Mouse (Mus musculus) left cerebral cortex, postnatal 4 days (tissue): ENCODE data around the gene Mmp25. TPM values are rescaled to one million over a fixed set of nuclear protein-coding genes. Genes with fewer than 3 reads are reported as not detected.
"Not testable (repeated sequence)": the region's sequence is repeated elsewhere in the genome, so short reads cannot be mapped to it uniquely, and the experiment has no call there.

Source experiments
- DNase-seq: peaks from one replicate; pipeline ENCODE4 v3.0.0-alpha.2; 2022
- intact Hi-C: fragments of 180-260 bp; cut with DNase I; formaldehyde crosslinking; loops from one replicate; pipeline ENCODE4 v1.15.1; 2025
- total RNA-seq, 2 experiments: library from RNA; stranded (reverse); gene quantifications; 2 replicates each; pipeline ENCODE4 v1.2.3; 2021

Gene Mmp25
- total RNA-seq, 2 experiments from 2014 or later = 1.5 TPM

- intact Hi-C loops = no loop called here
- no peak for DNase-seq
Measured at GRCm38 (mm10) chr17:23601836-23602585, 43.1 kb downstream of the Mmp25 start.

GRCm38 (mm10) chr17:23600641-23601622 is 44.1 kb downstream of the Mmp25 start, which contains the start of gene Zscan10:
Gene Zscan10 (plus strand): TSS chr17:23600856.
- intact Hi-C loops = no loop called here
- no peak for DNase-seq

- DNase-seq = no peak
- intact Hi-C loops = no loop called here
Measured at GRCm38 (mm10) chr17:23599605-23600063, 45.4 kb downstream of the Mmp25 start.

GRCm38 (mm10) chr17:23598582-23599552 is 46.2 kb downstream of the Mmp25 start, which contains the start of gene Zfp13:
Gene Zfp13 (minus strand): TSS chr17:23599487.
- peak; percentile 79 for DNase-seq
- intact Hi-C loops = no loop called here

GRCm38 (mm10) chr17:23595139-23595538 is 49.9 kb downstream of the Mmp25 start:
- DNase-seq, intact Hi-C loops: not testable (repeated sequence)

- DNase-seq = no peak
- intact Hi-C loops = no loop called here
Measured at GRCm38 (mm10) chr17:23592926-23593300, 52.2 kb downstream of the Mmp25 start.

GRCm38 (mm10) chr17:23592208-23592925 is 52.7 kb downstream of the Mmp25 start:
- peak; percentile 98 for DNase-seq
- intact Hi-C loops = no loop called here

GRCm38 (mm10) chr17:23587253-23587652 is 57.8 kb downstream of the Mmp25 start:
- DNase-seq = no peak
- intact Hi-C loops = no loop called here

GRCm38 (mm10) chr17:23585721-23586491 is 59.2 kb downstream of the Mmp25 start:
- DNase-seq = peak; percentile 76
- intact Hi-C loops = no loop called here

GRCm38 (mm10) chr17:23584786-23585185 is 60.3 kb downstream of the Mmp25 start:
- DNase-seq = no peak
- intact Hi-C loops = no loop called here

Other genes starting within 250 kb of the Mmp25 start
- not detected for gene Vmn2r117, start 165.6 kb downstream of the Mmp25 start, total RNA-seq
- 1 to 10 TPM; 6.4 to 7.3 TPM for gene Zfp213, start 81.0 kb downstream of the Mmp25 start, total RNA-seq
- gene Zfp13, start 45.8 kb downstream of the Mmp25 start, total RNA-seq = 10 to 100 TPM; 42.1 to 42.4 TPM
- gene Zscan10, start 44.4 kb downstream of the Mmp25 start, total RNA-seq = not detected
- not detected for gene Bicdl2, start 15.2 kb upstream of the Mmp25 start, total RNA-seq
- gene Hcfc1r1, start 28.3 kb upstream of the Mmp25 start, total RNA-seq = 100 to 1,000 TPM; 119 to 126 TPM
- gene Thoc6, start 28.6 kb upstream of the Mmp25 start, total RNA-seq = 10 to 100 TPM; 14.3 to 16.2 TPM
- 1 to 10 TPM; 1.3 to 1.9 TPM for gene Tnfrsf12a, start 32.2 kb upstream of the Mmp25 start, total RNA-seq
- under 1 TPM in 1 of 2 experiments, not detected in 1; 0.24 TPM for gene Cldn6, start 34.0 kb upstream of the Mmp25 start, total RNA-seq
- gene Cldn9, start 38.7 kb upstream of the Mmp25 start, total RNA-seq = under 1 TPM in 1 of 2 experiments, not detected in 1; 0.32 TPM
- gene 1520401A03Rik, start 77.5 kb upstream of the Mmp25 start, total RNA-seq = under 1 TPM in 1 of 2 experiments, not detected in 1; 0.32 TPM
- 1 to 10 TPM; 8.1 to 8.4 TPM for gene Pkmyt1, start 81.1 kb upstream of the Mmp25 start, total RNA-seq
- 10 to 100 TPM; 46.4 to 50.7 TPM for gene Paqr4, start 95.6 kb upstream of the Mmp25 start, total RNA-seq
- under 1 TPM; 0.46 to 0.87 TPM for gene Kremen2, start 100.6 kb upstream of the Mmp25 start, total RNA-seq
- gene Flywch1, start 126.3 kb upstream of the Mmp25 start, total RNA-seq = 10 to 100 TPM; 87.6 to 92.3 TPM
- 10 to 100 TPM; 19.4 to 20.2 TPM for gene Flywch2, start 140.8 kb upstream of the Mmp25 start, total RNA-seq
- 100 to 1,000 TPM; 518 to 552 TPM for gene Srrm2, start 145.3 kb upstream of the Mmp25 start, total RNA-seq
- 100 to 1,000 TPM; 435 to 447 TPM for gene Elob, start 183.9 kb upstream of the Mmp25 start, total RNA-seq
- gene Prss33, start 190.8 kb upstream of the Mmp25 start, total RNA-seq = under 1 TPM; 0.34 to 0.48 TPM
- 1 to 10 TPM in 1 of 2 experiments, under 1 TPM in 1; 0.74 to 1.4 TPM for gene Prss32, start 198.6 kb upstream of the Mmp25 start, total RNA-seq
- gene Prss41, start 198.9 kb upstream of the Mmp25 start, total RNA-seq = 1 to 10 TPM; 3.8 to 4.7 TPM
- gene Prss21, start 222.8 kb upstream of the Mmp25 start, total RNA-seq = not detected
- gene Dcpp1, start 235.6 kb upstream of the Mmp25 start, total RNA-seq = not detected
- not detected for gene Dcpp2, start 235.6 kb upstream of the Mmp25 start, total RNA-seq